Mouse (Mus musculus) olfactory bulb, adult 2 months (tissue): ENCODE data around the gene Cdyl.

ENCODE experiments used
- CTCF ChIP-seq: fragments of 200-500 bp; IDR thresholded peaks from 2 replicates; pipeline ENCODE4 v1.5.1; 2012; ENCODE audit warnings: low read depth, mild to moderate bottlenecking, low read length, moderate library complexity; ENCODE audit not compliant: insufficient read depth
- POLR2A ChIP-seq: fragments of 200-500 bp; IDR thresholded peaks from 2 replicates; pipeline ENCODE4 v1.6.1; 2012; ENCODE audit warnings: mild to moderate bottlenecking, low read depth, low read length, moderate library complexity; ENCODE audit not compliant: insufficient read depth

DNA sequence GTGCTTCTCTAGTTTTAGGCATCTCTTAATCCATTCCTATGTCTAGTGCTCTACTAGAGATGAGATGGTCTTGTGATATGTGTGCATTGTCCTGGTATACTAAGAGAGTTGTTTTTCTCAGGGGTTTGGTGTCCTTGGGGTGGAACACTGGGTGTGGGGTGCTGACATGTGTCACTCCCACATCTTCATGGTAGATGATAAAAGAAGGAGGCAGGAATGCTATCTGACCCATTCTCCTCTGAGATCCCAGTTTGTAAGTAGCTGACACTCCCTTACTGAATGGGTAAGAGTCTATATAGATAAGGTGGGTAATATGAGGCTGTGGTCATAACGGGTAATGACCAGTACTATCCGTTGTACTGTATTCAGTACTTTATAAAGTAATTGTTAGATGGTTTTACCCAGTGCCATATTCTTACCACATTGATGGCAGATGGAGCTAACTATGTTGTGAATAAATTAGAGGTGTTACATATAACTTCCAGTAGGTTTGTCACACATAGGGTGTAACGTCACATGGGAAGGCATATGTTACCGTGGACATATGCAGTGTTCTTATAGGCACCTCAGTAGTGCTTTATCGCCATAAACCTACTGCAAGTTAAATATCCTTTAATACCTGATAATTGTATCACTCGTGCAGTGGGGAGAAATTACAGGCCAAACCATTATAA, 127.2 kb downstream of the Cdyl start:
- TF ChIP-seq CTCF (no peak), POLR2A (no peak)
